Mouse (Mus musculus): ENCODE data around the gene Vmn1r119. TPM values are rescaled to one million over a fixed set of nuclear protein-coding genes. Genes with fewer than 3 reads are reported as not detected.
"Not testable (repeated sequence)": the region's sequence is repeated elsewhere in the genome, so short reads cannot be mapped to it uniquely, and the experiment has no call there.

The Vmn1r119 gene
- total RNA-seq (2021), result not detected
- long read RNA-seq, experiment 1, result 0 reads
- long read RNA-seq, experiment 2, result 0 reads

- not testable (repeated sequence) for DNase-seq
Observed at GRCm38 (mm10) chr7:21012355-21012754, at the start of gene Vmn1r119. Vmn1r119 (minus strand) TSS chr7:21012455.

GRCm38 (mm10) chr7:21053684-21054083 is 41.4 kb upstream of the Vmn1r119 start, which contains the start of gene Vmn1r120:
Vmn1r120 (minus strand) TSS chr7:21053784.
- DNase-seq, result not testable (repeated sequence)

Other genes with a start within 250 kb of the Vmn1r119 start
- gene Vmn1r112, start 241.3 kb downstream of the Vmn1r119 start, total RNA-seq (2021), result not detected
- gene Vmn1r113, start 225.2 kb downstream of the Vmn1r119 start, total RNA-seq (2021), result not detected
- gene Vmn1r114, start 200.3 kb downstream of the Vmn1r119 start, total RNA-seq (2021), result not detected
- gene Vmn1r115, start 167.5 kb downstream of the Vmn1r119 start, total RNA-seq (2021), result not detected
- gene Vmn1r116, start 140.2 kb downstream of the Vmn1r119 start, total RNA-seq (2021), result not detected
- not detected for gene Vmn1r117, start 128.3 kb downstream of the Vmn1r119 start, total RNA-seq (2021)
- not detected for gene Vmn1r118, start 100.1 kb downstream of the Vmn1r119 start, total RNA-seq (2021)
- gene Vmn1r120, start 41.3 kb upstream of the Vmn1r119 start, total RNA-seq (2021), result not detected
- gene Vmn1r121, start 86.1 kb upstream of the Vmn1r119 start, total RNA-seq (2021), result not detected
- gene Vmn1r122, start 121.7 kb upstream of the Vmn1r119 start, total RNA-seq (2021), result not detected
- gene Vmn1r123, start 149.7 kb upstream of the Vmn1r119 start, total RNA-seq (2021), result not detected
- not detected for gene Gm5157, start 178.0 kb upstream of the Vmn1r119 start, total RNA-seq (2021)
- not detected for gene Vmn1r124, start 248.2 kb upstream of the Vmn1r119 start, total RNA-seq (2021)

Measured in adrenal gland, postnatal 36 days (tissue).